In genomic region chr13:20139060-20139459, GRCm38 (mm10) we compare ENCODE assay signal across 21 mouse cellular contexts. TPM values are rescaled to one million over a fixed set of nuclear protein-coding genes. Genes with fewer than 3 reads are reported as not detected.
DNase-seq lines count a peak whose midpoint lies in the region; ATAC-seq and TF ChIP-seq lines count a peak whose summit lies in the region.
"Had no signal": no experiment of that assay in that cellular context is flagged by ENCODE, and none has a peak within 500 bp of the region (broad histone marks: within the 10 kb centered on the region; RNA-seq: fewer than 3 reads in every experiment).

No protein-coding gene starts in this region.

- no peak overlapping the region for H3K4me2 ChIP-seq in liver, postnatal 0 days (ENCODE audit: low read depth, low read length)
- H3K4me2 ChIP-seq in liver, embryonic 12.5 days: no peak overlapping the region
- no peak overlapping the region for H3K4me2 ChIP-seq in neural tube, embryonic 12.5 days (replicated peaks)
- H3K4me2 ChIP-seq: embryonic facial prominence, embryonic 13.5 days had no signal

- no peaks in the 10 kb centered on the region for H3K9me3 ChIP-seq in liver, postnatal 0 days (ENCODE audit: low read length)
- H3K9me3 ChIP-seq in liver, embryonic 12.5 days (replicated peaks): no peaks in the 10 kb centered on the region
- no peaks in the 10 kb centered on the region for H3K9me3 ChIP-seq in neural tube, embryonic 12.5 days
- H3K9me3 ChIP-seq: embryonic facial prominence, embryonic 13.5 days; midbrain, embryonic 10.5 days had no signal

- no peak for TF ChIP-seq CTCF in gastrocnemius, adult 2 months (IDR thresholded peaks at IDR 0.05)
- TF ChIP-seq CTCF in liver, postnatal 0 days (IDR thresholded peaks at IDR 0.05; ENCODE audit: low read depth): no peak

- no peaks in the 10 kb centered on the region for H3K36me3 ChIP-seq in liver, postnatal 0 days (replicated peaks; ENCODE audit: insufficient read depth, low read length)
- no peaks in the 10 kb centered on the region for H3K36me3 ChIP-seq in liver, embryonic 12.5 days
- no peaks in the 10 kb centered on the region for H3K36me3 ChIP-seq in neural tube, embryonic 12.5 days
- H3K36me3 ChIP-seq: embryonic facial prominence, embryonic 13.5 days; midbrain, embryonic 10.5 days had no signal

- no peak; the same call in 1 of the 2 replicates for ATAC-seq in liver, postnatal 0 days
- ATAC-seq in liver, embryonic 12.5 days: no peak
- ATAC-seq in neural tube, embryonic 12.5 days (ENCODE audit: low FRiP score, low read depth): peak; percentile 25
- ATAC-seq in activated CD4-positive, CD25-positive, alpha-beta regulatory T cell, adult 4 months: no peak

- intact Hi-C loops in gastrocnemius, adult 2 months (cut with DNase I): no loop called here
- intact Hi-C loops in gastrocnemius, postnatal 36 days (cut with DNase I): no loop called here
- intact Hi-C loops in heart, postnatal 36 days (cut with DNase I): no loop called here

- H3K9ac ChIP-seq in liver, postnatal 0 days (replicated peaks): peak overlapping the region; percentile 16; the same call in 1 of the 2 replicates
- H3K9ac ChIP-seq in liver, embryonic 12.5 days: no peak overlapping the region
- H3K9ac ChIP-seq in neural tube, embryonic 12.5 days: no peak overlapping the region
- H3K9ac ChIP-seq: embryonic facial prominence, embryonic 13.5 days had no signal

- no peak overlapping the region for H3K4me3 ChIP-seq in gastrocnemius, adult 2 months
- H3K4me3 ChIP-seq in liver, postnatal 0 days (ENCODE audit: low read depth, low read length): no peak overlapping the region
- H3K4me3 ChIP-seq in liver, embryonic 12.5 days: no peak overlapping the region
- no peak overlapping the region for H3K4me3 ChIP-seq in neural tube, embryonic 12.5 days
- H3K4me3 ChIP-seq: embryonic facial prominence, embryonic 13.5 days; midbrain, embryonic 10.5 days had no signal

- peak overlapping the region; percentile 46; the same call in 1 of the 2 replicates for H3K27ac ChIP-seq in gastrocnemius, adult 2 months
- H3K27ac ChIP-seq in liver, postnatal 0 days (ENCODE audit: low read depth): no peak overlapping the region
- H3K27ac ChIP-seq in liver, embryonic 12.5 days: no peak overlapping the region
- no peak overlapping the region for H3K27ac ChIP-seq in neural tube, embryonic 12.5 days
- H3K27ac ChIP-seq: embryonic facial prominence, embryonic 13.5 days; midbrain, embryonic 10.5 days; stomach, postnatal 0 days had no signal

- H3K27me3 ChIP-seq in liver, postnatal 0 days (ENCODE audit: insufficient read depth, low read length): no peaks in the 10 kb centered on the region
- H3K27me3 ChIP-seq in liver, embryonic 12.5 days (replicated peaks): peaks cover 34% of the 10 kb centered on the region; the same call in 1 of the 2 replicates
- H3K27me3 ChIP-seq in neural tube, embryonic 12.5 days (replicated peaks): no peaks in the 10 kb centered on the region
- H3K27me3 ChIP-seq: embryonic facial prominence, embryonic 13.5 days had no signal

- peaks cover 15% of the 10 kb centered on the region for H3K4me1 ChIP-seq in liver, postnatal 0 days (ENCODE audit: insufficient read depth)
- peaks cover 28% of the 10 kb centered on the region for H3K4me1 ChIP-seq in liver, embryonic 12.5 days
- peaks cover 23% of the 10 kb centered on the region for H3K4me1 ChIP-seq in neural tube, embryonic 12.5 days

- DNase-seq in gastrocnemius, adult 2 months: no peak
- DNase-seq in gastrocnemius, postnatal 36 days: no peak
- no peak for DNase-seq in liver, postnatal 0 days
- no peak for DNase-seq in neural tube, embryonic 10.5 days (ENCODE audit: extremely low spot score, low spot score)
- DNase-seq in heart, postnatal 36 days: no peak
- DNase-seq: adrenal gland, postnatal 25 days; B cell, adult 2 months; cerebellum, adult 8-10 months; heart, adult 18-20 months; kidney, adult 11 months; kidney, postnatal 14 days; left cerebral cortex, postnatal 4 days; lung, adult 18-20 months; right cerebral cortex, postnatal 25 days; thymus, postnatal 14 days had no signal

- TF ChIP-seq EP300 in liver, postnatal 0 days (IDR thresholded peaks at IDR 0.05; ENCODE audit: low read depth): no peak

- WGBS in liver, postnatal 0 days (ENCODE audit: insufficient replicate concordance): 67% methylated on average over 6 of the region's 6 CpGs
- WGBS in liver, embryonic 12.5 days (ENCODE audit: insufficient replicate concordance): 59% methylated on average over 6 of the region's 6 CpGs
- WGBS in neural tube, embryonic 12.5 days: 22% methylated on average over 6 of the region's 6 CpGs

RNA-seq across cellular contexts. Expression of gene Elmo1, which starts 48.7 kb away (rescaled TPM):
- 1 to 10 TPM; 4.1 to 4.3 TPM for total RNA-seq in gastrocnemius, adult 2 months (2021)
- 1 to 10 TPM; 4.3 to 5.2 TPM for total RNA-seq in gastrocnemius, postnatal 36 days (2021)
- 2.7 and 3.1 TPM in 2 replicates for polyA plus RNA-seq in liver, postnatal 0 days (2015; fragmentation: Nextera tagmentation; extraction: Ambion mirVana)
- 6.2 and 6.7 TPM in 2 replicates for polyA plus RNA-seq in liver, embryonic 12.5 days (2016; fragmentation: Nextera tagmentation; extraction: Ambion mirVana)
- 36.1 and 39.5 TPM in 2 replicates for polyA plus RNA-seq in neural tube, embryonic 12.5 days (2016; fragmentation: Nextera tagmentation; extraction: Ambion mirVana)
- polyA plus RNA-seq in activated CD4-positive, CD25-positive, alpha-beta regulatory T cell, adult 4 months (2017; shearing (Covaris generic)): 100 to 1,000 TPM in 1 of 2 experiments, 10 to 100 TPM in 1; 81.7 to 103 TPM
- total RNA-seq in heart, postnatal 36 days (2021): 10 to 100 TPM in 1 of 2 experiments, 1 to 10 TPM in 1; 8.5 to 11.2 TPM
